Mouse (Mus musculus) gastrocnemius, adult 18-20 months (tissue): Measurements from ENCODE around the gene Slx4. TPM values are rescaled to one million over a fixed set of nuclear protein-coding genes. Genes with fewer than 3 reads are reported as not detected.
"Not testable (repeated sequence)": the region's sequence is repeated elsewhere in the genome, so short reads cannot be mapped to it uniquely, and the experiment has no call there.

Experiments used
- DNase-seq: peaks from one replicate; pipeline ENCODE4 v3.0.0; 2021; ENCODE audit warnings: low spot score
- total RNA-seq, 2 experiments: library from RNA; stranded (reverse); gene quantifications; 2 replicates each; pipeline ENCODE4 v1.2.3; 2021

Slx4 gene
- total RNA-seq, 2 experiments from 2014 or later: 7.6 to 9.2 TPM

- no peak for DNase-seq
Measured at GRCm38 (mm10) chr16:4012882-4013570, 9.5 kb upstream of the Slx4 start.

- no peak for DNase-seq
Measured at GRCm38 (mm10) chr16:3988410-3988809, 15.2 kb downstream of the Slx4 start.

GRCm38 (mm10) chr16:3983146-3983700 lies 20.3 kb downstream of the Slx4 start:
- no peak for DNase-seq

GRCm38 (mm10) chr16:3982173-3982572 lies 21.4 kb downstream of the Slx4 start:
- no peak for DNase-seq

- DNase-seq: no peak
Measured at GRCm38 (mm10) chr16:3976712-3977111, 26.9 kb downstream of the Slx4 start.

- no peak for DNase-seq
Measured at GRCm38 (mm10) chr16:3976251-3976671, 27.3 kb downstream of the Slx4 start, which contains the start of gene Nlrc3. TSS of gene Nlrc3 (minus strand) at chr16:3976632.

- no peak for DNase-seq
Measured at GRCm38 (mm10) chr16:3975658-3976057, 27.9 kb downstream of the Slx4 start.

- not testable (repeated sequence) for DNase-seq
Measured at GRCm38 (mm10) chr16:3974456-3974855, 29.1 kb downstream of the Slx4 start.

GRCm38 (mm10) chr16:3965534-3965933 lies 38.0 kb downstream of the Slx4 start:
- DNase-seq: no peak

GRCm38 (mm10) chr16:3964990-3965389 lies 38.6 kb downstream of the Slx4 start:
- no peak for DNase-seq

- DNase-seq: peak; percentile 9
Measured at GRCm38 (mm10) chr16:3959261-3959660, 44.3 kb downstream of the Slx4 start.

- peak; percentile 71 for DNase-seq
Measured at GRCm38 (mm10) chr16:3956369-3956768, 47.2 kb downstream of the Slx4 start.

GRCm38 (mm10) chr16:3951141-3951540 lies 52.4 kb downstream of the Slx4 start:
- no peak for DNase-seq

GRCm38 (mm10) chr16:3934701-3935100 lies 68.9 kb downstream of the Slx4 start:
- DNase-seq: no peak

GRCm38 (mm10) chr16:3934091-3934490 lies 69.5 kb downstream of the Slx4 start:
- no peak for DNase-seq

GRCm38 (mm10) chr16:3933536-3933935 lies 70.0 kb downstream of the Slx4 start:
- no peak for DNase-seq

GRCm38 (mm10) chr16:3929151-3929550 lies 74.4 kb downstream of the Slx4 start:
- DNase-seq: no peak

Other genes starting within 250 kb of the Slx4 start
- gene Olfr15, start 172.9 kb downstream of the Slx4 start, total RNA-seq: not detected
- 1 to 10 TPM; 1.7 to 1.9 TPM for gene Zfp174, start 156.5 kb downstream of the Slx4 start, total RNA-seq
- gene Naa60, start 131.4 kb downstream of the Slx4 start, total RNA-seq: 10 to 100 TPM; 36.8 to 37.1 TPM
- gene Zfp597, start 119.2 kb downstream of the Slx4 start, total RNA-seq: 1 to 10 TPM; 6.3 to 7.2 TPM
- not detected for gene Gm20695, start 119.1 kb downstream of the Slx4 start, total RNA-seq
- gene 1700037C18Rik, start 95.1 kb downstream of the Slx4 start, total RNA-seq: 1 to 10 TPM; 2.4 to 2.8 TPM
- gene Cluap1, start 95.0 kb downstream of the Slx4 start, total RNA-seq: 1 to 10 TPM; 7.3 to 8.4 TPM
- 1 to 10 TPM; 1.5 to 3.1 TPM for gene Nlrc3, start 27.1 kb downstream of the Slx4 start, total RNA-seq
- under 1 TPM in 1 of 2 experiments, not detected in 1; 0.33 TPM for gene Dnase1, start 33.2 kb upstream of the Slx4 start, total RNA-seq
- gene Trap1, start 74.1 kb upstream of the Slx4 start, total RNA-seq: 100 to 1,000 TPM; 127 to 130 TPM
- 10 to 100 TPM; 35.2 to 37.9 TPM for gene Crebbp, start 210.2 kb upstream of the Slx4 start, total RNA-seq